Mouse (Mus musculus): ENCODE data around the gene Arhgef15. TPM values are rescaled to one million over a fixed set of nuclear protein-coding genes. Genes with fewer than 3 reads are reported as not detected.

Arhgef15 gene
- polyA plus RNA-seq, 2 experiments from 2014 or later = 0.10 to 0.28 TPM

DNA sequence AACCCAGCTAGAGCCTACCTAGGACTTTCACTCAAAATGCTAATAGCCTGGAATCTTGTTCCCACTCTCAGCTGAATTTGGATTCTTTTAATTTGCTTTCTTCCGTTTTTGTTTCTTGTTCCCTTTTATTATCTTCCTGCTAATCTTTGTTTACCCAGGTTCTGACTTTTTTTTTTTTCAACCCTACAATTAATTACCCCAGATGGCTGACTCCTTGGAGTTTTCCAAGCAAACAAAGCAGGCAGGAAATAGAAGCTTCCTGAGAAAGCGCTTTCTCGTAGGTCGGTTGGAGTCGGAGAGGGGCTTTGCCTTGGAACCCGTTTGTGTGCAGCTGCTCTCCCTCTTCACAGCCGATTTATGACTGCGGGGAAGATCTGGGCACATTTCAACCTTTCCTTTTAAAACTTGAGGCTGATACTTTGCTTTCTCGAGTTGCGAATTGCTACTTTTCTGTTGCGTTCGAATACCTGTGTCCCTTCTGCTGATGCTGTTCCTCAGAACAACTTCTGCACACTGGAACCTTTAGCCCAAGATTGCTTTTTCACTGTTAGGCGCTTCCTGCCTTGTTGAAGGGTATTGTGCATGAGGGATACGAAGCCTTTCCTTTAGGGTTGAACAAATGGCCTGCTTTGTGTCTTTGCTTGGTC, 45.6 kb downstream of the Arhgef15 start:
- ATAC-seq = no peak

DNA sequence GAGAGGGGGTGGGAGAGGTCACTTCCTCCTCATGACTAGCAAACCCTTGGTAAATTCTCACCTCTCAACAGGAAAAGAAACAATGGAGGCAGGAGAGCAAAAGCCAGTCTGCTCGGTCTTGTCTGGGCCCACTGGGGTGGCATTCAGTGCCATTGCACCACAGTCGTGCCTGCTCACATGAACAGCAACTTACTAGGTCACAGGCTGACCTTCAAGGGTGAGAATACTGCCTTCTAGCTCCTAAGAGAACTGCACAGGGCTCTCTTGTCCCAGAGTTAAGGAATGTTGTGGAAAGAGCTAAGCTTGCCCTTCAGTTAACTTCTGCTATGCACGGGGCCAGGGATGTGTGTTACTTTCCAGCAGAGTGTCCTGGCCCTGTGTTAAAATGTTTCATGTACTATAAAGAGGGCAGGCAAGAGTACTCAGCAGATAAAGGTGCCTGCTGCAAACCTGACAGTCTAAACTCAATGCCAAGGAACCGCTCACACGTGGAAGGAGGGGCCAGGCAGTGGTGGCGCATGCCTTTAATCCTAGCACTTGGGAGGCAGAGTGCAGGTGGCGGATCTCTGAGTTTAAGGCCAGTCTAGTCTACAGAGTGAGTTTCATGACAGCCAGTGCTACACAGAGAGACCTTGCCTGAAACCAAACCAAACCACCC, 48.3 kb downstream of the Arhgef15 start:
- ATAC-seq = no peak

DNA sequence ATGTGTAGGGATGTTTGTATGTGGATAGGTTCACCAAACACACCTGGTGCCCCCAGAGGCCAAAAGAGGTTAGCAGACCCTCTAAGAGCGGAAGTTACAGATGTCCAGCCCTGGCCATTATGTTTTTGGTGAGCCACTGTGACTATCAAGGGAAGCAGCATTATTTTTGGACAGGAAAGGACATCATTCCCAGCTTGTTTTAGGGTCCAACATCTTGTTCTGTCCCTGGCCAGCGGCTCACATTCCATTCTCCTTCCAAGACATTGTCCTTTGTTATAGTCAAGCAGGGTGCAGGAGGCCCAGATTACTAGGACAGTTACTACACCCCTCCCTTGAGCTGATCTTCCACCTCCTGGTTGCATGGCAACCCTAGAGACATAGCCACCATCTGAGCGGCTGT, 50.0 kb downstream of the Arhgef15 start:
- ATAC-seq = no peak

DNA sequence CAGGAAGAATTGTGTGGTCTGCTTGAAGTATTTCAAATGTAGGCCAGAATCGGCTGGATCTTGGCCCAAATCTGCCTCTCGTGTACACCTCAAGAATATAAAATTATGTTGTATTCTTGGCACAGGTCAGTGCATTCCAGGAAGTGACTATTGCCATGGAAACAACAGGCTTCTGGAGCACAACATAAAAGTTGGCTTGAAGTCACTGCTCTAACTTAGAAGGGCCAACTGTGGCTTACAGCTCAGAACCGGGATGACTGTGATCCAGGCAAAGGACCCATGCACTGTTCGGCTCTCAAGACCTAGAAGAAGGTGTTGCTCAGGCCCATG, 50.9 kb downstream of the Arhgef15 start:
- no peak for ATAC-seq

DNA sequence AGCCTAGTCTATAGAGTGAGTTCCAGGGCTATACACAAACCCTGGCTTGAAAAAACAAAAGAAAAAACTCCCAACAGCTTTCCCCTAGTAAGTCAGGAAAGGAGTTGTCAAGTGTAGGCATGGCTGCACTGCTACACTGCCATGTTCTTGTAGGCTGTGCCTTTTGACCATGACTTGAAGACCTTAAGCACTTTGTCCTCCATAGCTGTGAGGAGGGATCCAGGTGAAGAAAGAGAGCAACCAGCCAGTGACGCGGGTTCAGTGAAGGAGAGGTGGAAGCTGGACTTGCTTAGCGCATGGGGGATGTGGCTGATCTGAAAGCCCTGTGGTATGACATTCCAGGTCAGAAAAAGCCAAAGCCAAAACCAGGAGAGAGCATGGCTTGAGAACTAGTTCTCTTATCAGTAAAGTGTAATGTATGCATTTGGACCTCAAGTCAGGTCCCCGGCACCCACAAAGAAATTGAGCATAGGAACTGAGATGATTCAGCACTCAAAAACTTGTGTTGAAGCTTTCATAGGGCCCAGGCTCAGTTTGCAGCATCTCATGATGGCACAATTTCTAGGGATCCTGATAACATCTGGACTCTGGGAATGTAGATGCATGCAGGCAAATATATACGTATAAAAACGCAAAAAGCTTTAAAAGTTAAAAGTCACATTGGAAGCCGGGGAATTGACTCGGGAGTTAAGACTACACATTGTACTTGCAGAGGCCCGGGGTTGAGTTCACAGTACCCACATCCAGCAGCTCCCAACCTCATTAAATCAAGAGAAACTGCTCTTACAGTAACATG, 51.4 kb downstream of the Arhgef15 start:
- ATAC-seq = no peak

DNA sequence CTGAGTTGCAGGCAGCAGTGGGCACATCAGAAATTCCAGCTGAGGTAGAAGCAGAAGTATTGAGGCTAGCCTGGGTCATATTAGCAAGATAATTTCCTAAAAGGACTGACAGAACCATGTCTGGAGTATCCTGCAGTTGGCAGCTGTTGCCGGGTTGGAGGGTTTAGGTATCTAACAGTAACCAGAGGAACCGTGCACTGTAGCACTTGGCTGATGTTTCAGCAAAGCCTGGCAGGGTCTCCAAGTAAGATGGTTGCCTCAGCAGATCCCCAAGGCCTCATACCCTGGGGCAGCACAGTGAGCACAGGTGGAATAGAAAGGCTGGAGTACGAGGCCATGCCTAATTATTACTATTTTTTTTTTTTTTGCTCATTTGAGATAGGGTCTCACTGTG, 52.1 kb downstream of the Arhgef15 start:
- no peak for ATAC-seq

DNA sequence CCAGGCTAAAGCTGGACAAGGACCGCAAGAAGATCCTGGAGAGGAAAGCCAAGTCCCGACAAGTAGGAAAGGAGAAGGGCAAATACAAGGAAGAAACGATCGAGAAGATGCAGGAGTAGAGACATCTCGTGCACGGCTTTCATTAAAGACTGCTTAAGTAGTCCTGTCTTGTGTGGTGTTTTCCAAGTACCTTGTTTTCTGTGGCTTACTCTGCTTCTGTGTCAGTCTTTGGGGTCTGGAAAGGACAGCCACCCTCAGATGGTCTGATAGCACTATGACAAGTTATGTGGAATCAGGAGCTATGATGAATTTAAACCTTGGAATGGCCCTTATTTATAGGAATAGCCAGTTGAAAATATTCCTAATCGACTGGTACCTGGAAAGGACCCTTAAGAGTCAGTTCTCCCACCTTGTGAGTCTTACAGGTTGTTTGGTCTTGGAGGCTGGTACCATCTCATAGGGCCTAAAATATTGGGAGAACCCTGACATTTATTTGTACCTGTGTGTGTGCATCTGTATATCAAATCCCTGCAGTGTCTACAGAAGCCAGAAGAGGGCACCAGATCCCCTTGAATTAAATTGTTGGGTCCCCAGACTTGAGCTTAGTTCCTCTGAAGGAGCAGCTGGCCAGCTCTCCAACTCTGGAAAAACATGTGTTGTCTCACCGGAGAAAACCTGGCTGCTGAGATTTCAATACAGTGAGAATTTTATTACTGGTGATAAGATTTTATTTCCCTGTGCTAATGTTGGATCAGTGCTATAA, 52.7 kb downstream of the Arhgef15 start:
- ATAC-seq = no peak

DNA sequence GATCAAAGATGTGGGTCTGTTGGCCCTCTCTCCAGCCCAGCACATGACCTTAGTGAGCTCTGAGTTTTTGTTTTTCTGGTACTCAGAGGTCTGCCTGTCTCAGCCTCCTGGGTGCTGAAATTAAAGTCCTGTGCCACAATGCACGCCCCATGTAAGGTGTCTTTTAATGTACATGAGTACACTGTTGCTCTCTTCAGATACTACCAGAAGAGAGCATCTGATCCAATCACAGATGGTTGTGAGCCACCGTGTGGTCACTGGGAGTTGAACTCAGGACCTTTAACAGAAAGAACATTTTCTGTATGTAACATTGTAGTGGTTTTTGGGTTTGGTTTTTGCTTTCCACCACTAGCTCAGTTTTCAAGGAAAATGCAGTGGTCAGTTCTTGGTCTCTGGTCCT, 53.5 kb downstream of the Arhgef15 start:
- no peak for ATAC-seq

DNA sequence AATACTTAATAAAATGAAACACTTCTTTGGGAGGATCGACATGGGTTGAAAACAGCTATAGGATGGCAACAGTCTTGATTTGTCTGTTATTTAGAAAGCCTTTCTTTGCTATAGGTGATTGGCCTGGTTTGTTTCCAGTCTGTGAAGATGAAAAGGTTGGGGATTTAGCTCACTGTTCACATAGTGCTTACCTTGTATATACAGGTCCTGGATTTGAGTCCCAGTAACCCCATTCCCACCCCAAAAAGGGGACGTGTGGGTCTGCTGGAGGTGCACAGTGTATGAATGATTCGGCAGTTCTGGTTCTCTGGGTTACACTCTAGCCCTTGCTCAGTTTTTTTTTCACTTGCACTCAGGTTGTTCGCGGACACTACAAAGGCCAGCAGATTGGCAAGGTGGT, 54.5 kb downstream of the Arhgef15 start:
- no peak for ATAC-seq

DNA sequence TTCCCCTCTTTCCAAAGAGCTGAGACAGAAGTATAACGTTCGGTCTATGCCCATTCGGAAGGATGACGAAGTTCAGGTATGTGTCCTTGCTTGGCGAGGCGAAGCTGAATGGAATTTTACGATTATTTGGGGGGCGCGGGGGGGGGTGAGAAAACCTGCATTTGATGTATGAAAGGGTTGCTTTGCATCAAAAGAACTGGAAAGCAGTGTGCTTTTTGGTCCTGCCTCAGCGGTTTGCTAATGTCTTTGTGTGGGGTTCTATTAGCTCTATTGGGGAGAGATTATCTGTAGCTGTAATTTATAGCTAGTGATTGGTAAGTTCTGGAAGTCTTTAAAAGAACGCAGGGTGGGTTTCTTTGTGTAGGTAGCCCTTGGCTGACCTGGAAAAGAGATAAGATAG, 54.9 kb downstream of the Arhgef15 start:
- ATAC-seq = no peak

DNA sequence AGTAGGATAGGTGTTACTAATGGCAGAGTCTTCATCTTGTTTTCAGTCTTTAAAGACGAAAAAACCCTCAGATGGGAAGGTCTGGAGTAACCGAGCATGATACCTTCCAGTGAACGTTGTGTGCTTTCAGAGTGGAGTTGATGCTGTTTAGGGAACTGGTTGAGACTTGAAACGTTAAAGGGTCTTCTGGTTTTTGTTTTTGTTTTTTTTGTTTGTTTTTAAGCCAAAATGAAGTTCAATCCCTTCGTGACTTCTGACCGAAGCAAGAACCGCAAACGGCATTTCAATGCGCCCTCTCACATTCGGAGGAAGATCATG, 55.3 kb downstream of the Arhgef15 start:
- no peak for ATAC-seq

DNA sequence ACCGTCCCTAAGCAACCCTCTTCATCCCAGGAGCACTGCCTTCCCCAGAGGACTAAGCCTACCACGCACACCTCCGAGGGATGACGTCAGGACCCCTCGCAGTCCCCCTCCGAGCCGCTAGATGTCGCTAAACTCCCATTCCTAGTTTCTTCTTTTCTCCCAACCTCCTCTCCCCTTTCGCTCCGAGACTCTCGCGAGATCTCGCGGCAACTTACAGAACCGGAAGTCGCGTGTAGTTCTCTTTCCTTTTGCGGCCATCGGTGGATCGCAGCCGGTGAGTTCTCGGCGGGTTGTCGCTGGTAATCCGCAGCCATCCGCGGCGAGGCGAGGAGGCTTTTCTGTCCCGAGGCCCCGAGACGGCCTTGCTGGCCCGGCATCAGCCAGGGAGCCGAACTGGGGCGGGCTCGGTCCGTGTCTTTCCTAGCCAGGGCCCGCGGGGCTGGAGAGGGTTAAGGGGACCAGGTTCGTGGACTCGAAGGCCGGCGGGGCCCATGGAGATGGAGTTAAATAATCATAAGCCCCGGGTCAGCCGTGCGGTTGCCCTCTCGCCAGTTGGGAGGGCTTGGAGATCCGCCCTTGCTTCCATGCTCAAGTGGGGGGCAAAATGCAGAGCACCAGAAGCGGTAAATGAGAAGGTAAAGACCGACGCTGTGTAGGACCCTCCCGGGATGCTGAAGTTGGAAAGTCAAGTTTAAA, 55.8 kb downstream of the Arhgef15 start, which contains the start of gene Rpl26:
Gene Rpl26 (plus strand): TSS at position 233 of the 696 bp plus-strand sequence.
- peak; percentile 90 for ATAC-seq

DNA sequence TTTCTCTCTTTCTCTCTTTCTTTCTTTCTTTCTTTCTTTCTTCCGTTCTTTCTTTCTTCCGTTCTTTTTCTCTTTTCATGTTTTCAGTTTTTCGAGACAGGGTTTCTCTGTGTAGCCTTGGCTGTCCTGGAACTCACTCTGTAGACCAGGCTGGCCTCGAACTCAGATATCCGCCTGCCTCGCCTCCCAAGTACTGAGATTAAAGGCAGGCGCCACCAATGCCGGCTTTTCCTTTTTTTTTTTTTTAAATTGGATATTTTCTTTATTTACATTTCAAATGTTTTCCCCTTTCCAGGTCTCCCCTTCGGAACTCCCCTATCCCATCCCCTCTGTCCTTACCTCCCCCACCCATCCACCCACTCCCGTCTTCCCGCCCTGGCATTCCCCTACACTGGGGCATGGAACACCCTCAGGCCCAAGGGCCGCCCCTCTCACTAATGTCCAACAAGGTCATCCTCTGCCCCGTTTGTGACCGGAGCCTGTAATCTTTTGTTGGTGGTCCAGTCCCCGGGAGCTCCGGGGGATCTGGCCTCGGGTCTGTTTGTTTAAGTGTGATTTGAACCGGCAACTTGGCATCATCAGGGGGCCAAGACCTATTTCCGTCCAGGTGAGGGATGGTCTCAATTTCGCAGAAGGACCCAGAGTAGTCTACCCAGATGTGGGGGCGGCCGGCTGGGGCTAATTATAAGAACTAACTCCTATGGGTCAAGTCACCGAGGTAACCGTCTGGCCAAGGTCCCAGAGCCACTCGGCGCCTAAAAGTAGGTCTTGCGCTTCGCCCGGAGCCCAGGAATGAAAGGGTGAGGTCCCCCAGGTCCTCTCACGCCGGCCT, 56.5 kb downstream of the Arhgef15 start:
- ATAC-seq = no peak

DNA sequence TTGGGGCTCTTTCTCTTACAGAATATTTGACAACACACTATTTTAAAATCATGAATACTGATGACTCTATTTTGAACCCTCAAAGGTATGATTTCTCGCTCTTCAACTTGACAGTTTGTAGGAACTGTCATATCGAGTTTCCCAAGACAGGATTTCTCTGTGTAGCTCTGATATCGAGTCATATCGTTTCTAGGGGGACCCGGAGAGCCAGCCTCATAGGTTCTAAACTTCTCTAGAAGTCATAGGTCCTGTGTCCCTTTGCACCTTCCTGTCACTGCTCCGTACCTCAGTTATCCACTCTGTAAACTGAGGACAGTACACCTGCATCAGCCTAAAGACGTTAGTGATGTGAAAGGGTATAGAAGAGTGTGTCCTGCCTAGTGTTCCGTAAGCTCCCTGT, 57.5 kb downstream of the Arhgef15 start:
- no peak for ATAC-seq

DNA sequence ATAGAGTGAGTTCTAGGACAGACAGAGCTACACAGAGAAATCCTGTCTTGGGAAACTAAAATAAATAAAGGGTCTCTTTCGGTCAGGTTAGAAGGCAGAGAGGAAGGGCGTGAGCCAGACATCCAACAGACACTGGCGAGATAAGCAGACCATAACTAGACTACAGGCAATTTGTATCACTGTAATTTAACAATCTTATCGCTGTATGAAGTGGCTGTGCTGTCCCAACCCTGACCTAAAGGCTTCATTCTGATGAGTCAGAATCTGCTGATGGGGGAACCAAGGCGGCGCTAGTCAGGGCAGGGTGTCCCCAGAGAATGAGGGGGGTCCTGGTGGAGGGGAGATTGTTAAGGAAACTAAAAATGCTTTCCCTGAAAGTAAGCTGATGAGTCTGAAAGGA, 58.5 kb downstream of the Arhgef15 start:
- ATAC-seq = no peak

DNA sequence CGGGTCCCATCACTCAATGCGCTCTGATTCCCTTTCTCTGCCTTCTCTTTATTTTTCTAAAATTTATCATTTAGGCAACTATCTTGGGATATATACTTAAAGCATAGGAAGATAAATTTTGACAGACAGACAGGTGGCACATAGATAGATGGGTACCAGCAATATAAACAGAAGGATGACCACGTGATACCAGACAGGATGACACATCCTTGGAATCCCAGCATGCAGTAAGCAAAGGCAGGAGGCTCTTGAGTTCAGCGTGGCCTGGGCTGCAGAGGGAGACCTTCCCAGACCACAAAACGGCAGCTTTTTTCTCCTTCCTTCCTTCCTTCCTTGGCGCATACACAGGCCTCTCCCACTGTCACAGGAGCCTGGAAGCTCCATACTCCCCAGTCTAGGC, 59.4 kb downstream of the Arhgef15 start:
- ATAC-seq = no peak

DNA sequence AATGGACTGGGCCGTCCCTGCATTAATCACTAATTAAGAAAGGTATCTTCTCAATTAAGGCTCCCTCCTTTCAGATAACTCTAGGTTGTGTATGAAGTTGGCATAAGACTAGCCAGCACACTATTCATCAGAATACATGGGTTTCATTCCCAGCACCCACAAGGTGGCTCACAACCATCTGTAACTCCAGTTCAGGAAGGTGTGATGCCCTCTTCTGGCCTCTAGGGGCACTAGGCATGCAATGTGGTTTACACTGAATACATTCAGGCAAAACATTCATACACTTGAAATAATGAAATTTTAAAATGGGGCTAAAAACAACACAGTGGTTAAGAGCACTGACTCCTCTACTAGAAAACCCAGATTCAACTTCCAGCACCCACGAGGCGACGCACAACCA, 60.2 kb downstream of the Arhgef15 start:
- no peak for ATAC-seq

DNA sequence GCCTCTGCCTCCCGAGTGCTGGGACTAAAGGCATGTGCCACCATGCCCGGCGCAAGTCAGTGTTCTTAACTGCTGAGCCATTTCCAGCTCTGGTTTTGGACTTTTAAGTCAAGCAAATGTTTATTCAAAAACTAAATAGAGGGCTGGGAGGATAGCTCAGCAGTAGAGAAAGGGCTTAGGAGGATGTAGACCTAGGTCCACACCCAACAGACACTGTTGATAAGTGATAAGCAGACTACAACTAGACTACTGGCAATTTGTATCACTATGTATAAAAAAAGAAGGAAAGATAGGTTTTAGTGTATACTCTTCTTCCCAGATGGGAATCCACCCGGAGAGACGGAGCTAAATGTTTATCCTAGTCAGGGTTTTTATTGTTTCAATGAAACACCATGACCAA, 61.0 kb downstream of the Arhgef15 start:
- no peak for ATAC-seq

DNA sequence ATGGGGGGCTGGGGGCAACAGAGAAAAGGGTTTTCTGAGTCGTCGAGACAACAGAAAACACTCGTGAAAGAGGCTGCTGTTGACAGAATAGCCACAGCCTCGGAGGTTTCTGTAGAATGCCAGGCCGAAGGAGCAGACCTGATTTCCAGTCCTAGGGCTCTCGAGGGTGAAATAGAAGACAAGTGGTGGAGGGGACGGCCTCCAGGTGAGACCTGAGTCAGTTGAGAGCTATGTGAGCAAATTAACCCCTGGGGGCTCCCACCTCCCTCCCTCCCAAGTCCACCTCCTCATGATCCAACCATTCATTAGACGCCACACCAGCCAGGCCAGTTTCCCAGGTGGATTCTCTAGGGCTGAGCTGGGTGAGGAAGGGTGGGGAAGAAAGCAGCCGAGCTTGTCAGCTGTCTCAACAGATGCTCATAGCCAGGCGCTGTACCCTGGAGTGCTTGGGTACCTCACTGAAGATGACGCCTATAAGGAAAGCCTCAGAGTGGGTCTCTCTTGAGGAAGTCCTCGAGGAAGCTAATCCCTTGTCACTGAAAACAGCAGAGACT, 63.3 kb downstream of the Arhgef15 start:
- ATAC-seq = no peak
